Mouse (Mus musculus) liver, adult 2 months (tissue): ENCODE data around the gene Arhgef17. TPM values are rescaled to one million over a fixed set of nuclear protein-coding genes. Genes with fewer than 3 reads are reported as not detected.
A peak's percentile ranks its signal among the peaks of the same experiment; 100 is the strongest.

ENCODE experiments used
- DNase-seq: peaks from one replicate; pipeline ENCODE4 v3.0.0-alpha.2; 2011; ENCODE audit warnings: low read depth, low spot score; ENCODE audit errors: extremely low read depth
- H3K27ac ChIP-seq: fragments of 200-500 bp; replicated peaks from 2 replicates; pipeline ENCODE4 v1.5.1; 2012; ENCODE audit warnings: low read depth, mild to moderate bottlenecking, control low read depth, inconsistent platforms, low read length; ENCODE audit not compliant: insufficient read depth
- H3K27me3 ChIP-seq: fragments of 200-500 bp; 2 replicates; pipeline ENCODE4 v1.6.1; 2012; ENCODE audit warnings: mild to moderate bottlenecking, moderate library complexity, low read length, inconsistent platforms; ENCODE audit not compliant: control insufficient read depth, insufficient read depth
- H3K36me3 ChIP-seq: fragments of 200-500 bp; 2 replicates; pipeline ENCODE4 v1.6.1; 2012; ENCODE audit warnings: low read length, inconsistent platforms; ENCODE audit not compliant: control insufficient read depth, insufficient read depth
- H3K4me1 ChIP-seq: fragments of 200-500 bp; 2 replicates; pipeline ENCODE4 v1.6.1; 2011; ENCODE audit warnings: low read length; ENCODE audit not compliant: control insufficient read depth, insufficient read depth
- H3K4me3 ChIP-seq: fragments of 200-500 bp; 2 replicates; pipeline ENCODE4 v1.5.1; 2011; ENCODE audit warnings: low read depth, mild to moderate bottlenecking, control low read depth, low read length, moderate library complexity; ENCODE audit not compliant: insufficient read depth
- H3K79me2 ChIP-seq: fragments of 200-500 bp; 2 replicates; pipeline ENCODE4 v1.6.1; 2012; ENCODE audit warnings: inconsistent platforms, mild to moderate bottlenecking, low read length, moderate library complexity; ENCODE audit not compliant: control insufficient read depth, insufficient read depth
- H3K9ac ChIP-seq: fragments of 200-500 bp; 2 replicates; pipeline ENCODE4 v1.6.1; 2012; ENCODE audit warnings: low read depth, mild to moderate bottlenecking, control low read depth, inconsistent platforms, low read length
- CTCF ChIP-seq: fragments of 200-500 bp; IDR thresholded peaks from 2 replicates; pipeline ENCODE4 v1.5.1; 2011; ENCODE audit warnings: low read depth, low read length, control low read depth
- POLR2A ChIP-seq: fragments of 200-500 bp; IDR thresholded peaks from 2 replicates; pipeline ENCODE4 v1.6.1; 2011; ENCODE audit warnings: low read length, control low read depth; ENCODE audit not compliant: insufficient read depth; ENCODE audit errors: extremely low read depth
- WGBS: fragments of 180-500 bp; shearing (Covaris S2); methylation state at CpG from one replicate; pipeline ENCODE4 v1.1.7; 2018; 5-methylcytosine and 5-hydroxymethylcytosine counted together
- polyA plus RNA-seq: library from polyadenylated mRNA; depleted of rRNA; stranded (reverse); fragments of >200 nt; gene quantifications from 2 replicates; pipeline ENCODE4 v1.2.3, GENCODE M21; 2012
- total RNA-seq: library from RNA; depleted of rRNA; stranded (reverse); fragments of >200 nt; gene quantifications from 2 replicates; pipeline ENCODE4 v1.2.3, GENCODE M21; 2014

Gene Arhgef17
- total and polyA plus RNA-seq, 2 experiments = 1.2 to 1.8 TPM

DNA sequence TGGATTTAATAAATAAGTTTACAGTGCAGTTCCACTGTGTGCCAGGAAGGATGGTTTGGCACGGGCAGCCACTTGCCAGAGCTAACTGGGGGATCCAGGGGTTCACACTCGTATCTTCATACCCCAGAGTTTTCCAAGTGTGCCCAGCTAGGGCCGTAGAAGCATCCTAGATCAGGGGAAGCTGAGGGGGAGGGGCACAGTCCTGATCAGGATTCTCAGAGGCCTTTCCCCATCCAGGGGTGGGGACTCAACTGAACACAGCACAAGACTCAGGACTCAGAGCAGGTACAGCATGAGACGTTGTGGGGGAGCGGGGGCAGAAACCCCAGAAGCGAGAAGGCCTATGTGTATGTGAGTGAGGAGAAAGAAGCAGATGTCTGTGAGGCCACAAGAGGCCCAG lies 14.2 kb downstream of the Arhgef17 start:
- Histone ChIP-seq H3K9ac (no peak overlapping the region), H3K36me3 (no peaks in the 10 kb centered on the region), H3K4me1 (no peaks in the 10 kb centered on the region), H3K79me2 (no peaks in the 10 kb centered on the region), H3K4me3 (no peak overlapping the region), H3K27ac (no peak overlapping the region), H3K27me3 (no peaks in the 10 kb centered on the region)
- WGBS = 82% methylated on average over 6 of the region's 6 CpGs
- no peak for TF ChIP-seq POLR2A
- no peak for TF ChIP-seq CTCF
- DNase-seq = no peak

DNA sequence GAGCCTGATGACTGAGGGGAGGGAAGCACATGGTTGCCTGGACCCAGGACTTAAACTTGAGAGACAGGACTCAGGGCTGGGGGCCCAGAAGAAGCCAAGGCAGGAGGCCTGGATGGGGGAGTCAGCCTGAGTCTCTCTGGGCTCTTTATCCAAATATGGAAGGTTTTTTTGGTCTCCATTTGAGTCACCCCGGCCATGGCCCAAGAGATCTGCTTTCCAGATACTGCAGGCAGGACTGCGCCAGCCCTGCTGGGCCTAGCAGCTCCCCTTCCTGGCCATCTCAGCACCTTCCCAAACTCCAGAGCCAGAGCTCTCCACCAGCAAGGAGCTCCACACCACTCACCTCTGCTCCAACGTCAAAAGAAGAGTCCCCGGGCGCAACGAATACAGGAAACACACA lies 15.4 kb downstream of the Arhgef17 start:
- no peaks in the 10 kb centered on the region for H3K36me3 ChIP-seq
- H3K27me3 ChIP-seq = no peaks in the 10 kb centered on the region
- TF ChIP-seq CTCF (no peak), POLR2A (no peak)
- DNase-seq = no peak
- no peak overlapping the region for H3K27ac ChIP-seq
- WGBS = 83% methylated on average over 6 of the region's 6 CpGs
- no peak overlapping the region for H3K4me3 ChIP-seq
- no peak overlapping the region for H3K9ac ChIP-seq
- no peaks in the 10 kb centered on the region for H3K79me2 ChIP-seq
- H3K4me1 ChIP-seq = no peaks in the 10 kb centered on the region

DNA sequence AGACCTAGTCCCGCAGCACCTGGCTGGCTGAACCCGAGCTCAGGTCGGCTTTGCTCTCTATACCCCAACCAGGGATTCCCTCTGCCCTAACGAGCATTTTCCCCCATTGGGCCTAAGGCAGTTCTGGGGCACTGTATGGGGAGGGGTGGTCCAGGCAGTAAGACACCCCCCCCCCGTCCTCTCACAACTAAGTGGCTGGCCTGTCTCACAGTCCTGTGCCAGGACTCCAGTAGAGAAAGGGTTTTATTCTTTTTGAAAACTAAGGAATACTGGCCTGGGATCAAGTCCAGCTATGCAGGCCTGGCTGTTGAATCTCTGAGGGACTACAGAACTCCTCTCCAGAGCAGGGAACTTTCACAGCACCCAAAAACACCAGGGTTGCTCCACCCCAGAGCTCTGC lies 16.7 kb downstream of the Arhgef17 start:
- H3K27ac ChIP-seq = no peak overlapping the region
- WGBS = 89% methylated on average over 5 of the region's 5 CpGs
- no peak for TF ChIP-seq CTCF
- TF ChIP-seq POLR2A = no peak

GRCm38 (mm10) chr7:100911791-100912190 lies 20.1 kb downstream of the Arhgef17 start:
- TF ChIP-seq CTCF = no peak
- no peak for TF ChIP-seq POLR2A
- no peaks in the 10 kb centered on the region for H3K36me3 ChIP-seq
- H3K9ac ChIP-seq = no peak overlapping the region
- H3K79me2 ChIP-seq = no peaks in the 10 kb centered on the region
- H3K4me3 ChIP-seq = no peak overlapping the region
- no peak for DNase-seq
- H3K4me1 ChIP-seq = no peaks in the 10 kb centered on the region
- WGBS = 76% methylated on average over 9 of the region's 9 CpGs
- H3K27me3 ChIP-seq = no peaks in the 10 kb centered on the region
- H3K27ac ChIP-seq = no peak overlapping the region

More for the DNA sequence above, 16.7 kb downstream of the Arhgef17 start:
- no peak for DNase-seq
- H3K9ac ChIP-seq = no peak overlapping the region
- H3K36me3 ChIP-seq = no peaks in the 10 kb centered on the region
- no peaks in the 10 kb centered on the region for H3K79me2 ChIP-seq
- no peak overlapping the region for H3K4me3 ChIP-seq
- no peaks in the 10 kb centered on the region for H3K27me3 ChIP-seq
- no peaks in the 10 kb centered on the region for H3K4me1 ChIP-seq

DNA sequence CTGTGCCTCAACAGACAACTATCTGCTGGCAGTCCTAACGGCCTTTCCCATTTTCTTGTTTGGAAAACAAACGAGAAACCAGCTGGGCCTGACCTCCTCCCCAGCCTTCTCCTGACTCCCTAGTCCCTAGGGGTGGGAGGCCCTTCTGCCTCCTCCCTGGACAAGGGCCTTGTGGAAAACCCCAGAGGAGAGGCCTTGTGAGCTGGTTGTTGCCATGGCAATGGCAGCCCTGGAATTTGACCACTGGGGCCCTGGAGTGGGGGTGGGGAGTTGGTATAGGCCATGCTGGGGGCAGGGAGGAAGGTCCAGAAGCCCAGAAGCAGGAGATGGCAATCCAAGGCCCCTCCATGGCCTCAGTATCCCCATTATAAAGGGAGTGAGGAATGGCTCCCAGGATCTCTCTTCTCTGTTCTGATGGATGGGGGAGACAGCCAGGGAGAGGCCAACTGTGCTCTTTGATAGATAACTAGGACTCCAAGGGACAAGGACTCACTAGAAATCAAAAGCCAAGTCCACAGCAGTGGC lies 20.6 kb downstream of the Arhgef17 start:
- Histone ChIP-seq H3K9ac (no peak overlapping the region), H3K4me3 (no peak overlapping the region), H3K79me2 (no peaks in the 10 kb centered on the region), H3K27ac (no peak overlapping the region), H3K36me3 (no peaks in the 10 kb centered on the region), H3K27me3 (no peaks in the 10 kb centered on the region), H3K4me1 (no peaks in the 10 kb centered on the region)
- WGBS = 54% methylated on average over 2 of the region's 2 CpGs
- TF ChIP-seq CTCF (no peak), POLR2A (no peak)
- no peak for DNase-seq

DNA sequence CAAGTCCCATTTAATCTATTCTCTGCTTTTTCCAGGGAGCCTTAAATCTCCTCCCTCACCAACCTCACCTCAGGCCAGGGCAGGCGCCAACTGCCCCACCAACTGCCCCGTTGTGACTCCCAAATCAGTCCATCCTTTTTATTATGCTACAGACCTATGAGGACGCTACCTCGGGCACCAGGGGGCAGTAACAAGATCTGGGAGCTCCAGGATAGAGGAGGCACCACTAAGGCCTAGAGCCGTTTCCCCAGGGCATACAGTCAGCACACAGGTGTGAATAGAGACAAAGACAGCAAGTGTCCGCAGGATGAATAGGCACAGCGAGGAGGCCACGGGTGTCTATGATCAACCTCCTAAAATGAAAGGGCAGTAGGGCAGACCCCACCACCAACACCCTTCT lies 23.3 kb downstream of the Arhgef17 start:
- no peak for DNase-seq

More for the DNA sequence above, 23.3 kb downstream of the Arhgef17 start:
- H3K27ac ChIP-seq = peak overlapping the region; percentile 41
- no peaks in the 10 kb centered on the region for H3K4me1 ChIP-seq
- TF ChIP-seq POLR2A = no peak
- TF ChIP-seq CTCF = no peak
- H3K79me2 ChIP-seq = no peaks in the 10 kb centered on the region
- H3K27me3 ChIP-seq = no peaks in the 10 kb centered on the region
- 73% methylated on average over 8 of the region's 8 CpGs for WGBS
- H3K9ac ChIP-seq = no peak overlapping the region
- H3K36me3 ChIP-seq = no peaks in the 10 kb centered on the region
- H3K4me3 ChIP-seq = no peak overlapping the region
